Mouse (Mus musculus) gastrocnemius, postnatal 4 days (tissue): ENCODE measurements around the gene Lrrc15. TPM values are rescaled to one million over a fixed set of nuclear protein-coding genes. Genes with fewer than 3 reads are reported as not detected.

Experiments
- DNase-seq, 2 experiments: peaks; one replicate each; pipeline ENCODE4 v3.0.0; 2021 to 2022; ENCODE audit warnings: low spot score in 2 of 2, mixed read lengths in 2 of 2
- total RNA-seq, 2 experiments: library from RNA; stranded (reverse); gene quantifications; 2 replicates each; pipeline ENCODE4 v1.2.3; 2021

The Lrrc15 gene
- total RNA-seq, 2 experiments from 2014 or later: 2.3 to 2.8 TPM

- no peak for DNase-seq
Measured at GRCm38 (mm10) chr16:30244037-30244700, 38.9 kb downstream of the Lrrc15 start.

GRCm38 (mm10) chr16:30241623-30242022 is 41.4 kb downstream of the Lrrc15 start:
- DNase-seq: peak in 1 of 2 experiments; percentile 44

GRCm38 (mm10) chr16:30238791-30239190 is 44.3 kb downstream of the Lrrc15 start:
- no peak for DNase-seq

- peak; percentile 85 to 89 for DNase-seq
Measured at GRCm38 (mm10) chr16:30236091-30236699, 46.9 kb downstream of the Lrrc15 start.

- DNase-seq: peak in 1 of 2 experiments; percentile 31
Measured at GRCm38 (mm10) chr16:30235577-30235976, 47.5 kb downstream of the Lrrc15 start.

GRCm38 (mm10) chr16:30234636-30235546 is 48.2 kb downstream of the Lrrc15 start:
- DNase-seq: peak in 1 of 2 experiments; percentile 33

- DNase-seq: no peak
Measured at GRCm38 (mm10) chr16:30234077-30234476, 49.0 kb downstream of the Lrrc15 start.

DNA sequence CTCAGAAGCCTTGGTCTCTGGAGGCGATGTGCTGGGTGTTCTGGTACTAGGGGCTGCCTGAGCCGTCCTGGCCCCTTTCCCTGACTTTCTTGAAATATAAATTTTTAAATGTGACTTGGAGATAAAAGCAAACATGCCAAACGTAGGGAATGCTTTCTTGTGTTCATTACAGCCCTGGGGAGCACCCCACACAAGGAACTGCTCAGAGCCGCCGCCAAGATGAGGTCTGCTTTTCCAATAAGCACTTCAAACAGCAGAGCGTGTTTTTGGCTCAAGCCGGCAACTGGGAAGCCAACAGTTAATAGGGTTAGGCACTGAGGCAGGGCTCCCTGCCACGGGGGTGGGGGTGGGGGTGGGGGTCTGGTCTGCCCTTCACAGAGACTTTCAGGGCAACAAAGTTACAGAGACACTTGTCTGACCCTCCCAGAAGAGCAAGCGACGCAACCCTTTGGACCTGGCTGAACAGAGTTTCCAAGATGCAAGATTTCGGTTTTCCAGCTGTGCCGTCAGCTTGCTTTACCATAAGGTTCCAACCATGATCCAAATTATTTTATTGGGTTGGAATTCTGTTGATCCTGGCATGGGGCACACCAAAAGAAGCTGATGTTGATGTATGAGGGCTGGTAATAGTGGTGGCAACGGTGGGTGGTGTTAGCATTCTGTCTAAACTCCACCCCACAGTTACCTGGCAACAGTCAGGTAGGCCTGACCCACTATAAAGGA is 51.0 kb downstream of the Lrrc15 start:
- peak in 1 of 2 experiments; percentile 35 for DNase-seq

GRCm38 (mm10) chr16:30227352-30227751 is 55.7 kb downstream of the Lrrc15 start:
- no peak for DNase-seq

DNA sequence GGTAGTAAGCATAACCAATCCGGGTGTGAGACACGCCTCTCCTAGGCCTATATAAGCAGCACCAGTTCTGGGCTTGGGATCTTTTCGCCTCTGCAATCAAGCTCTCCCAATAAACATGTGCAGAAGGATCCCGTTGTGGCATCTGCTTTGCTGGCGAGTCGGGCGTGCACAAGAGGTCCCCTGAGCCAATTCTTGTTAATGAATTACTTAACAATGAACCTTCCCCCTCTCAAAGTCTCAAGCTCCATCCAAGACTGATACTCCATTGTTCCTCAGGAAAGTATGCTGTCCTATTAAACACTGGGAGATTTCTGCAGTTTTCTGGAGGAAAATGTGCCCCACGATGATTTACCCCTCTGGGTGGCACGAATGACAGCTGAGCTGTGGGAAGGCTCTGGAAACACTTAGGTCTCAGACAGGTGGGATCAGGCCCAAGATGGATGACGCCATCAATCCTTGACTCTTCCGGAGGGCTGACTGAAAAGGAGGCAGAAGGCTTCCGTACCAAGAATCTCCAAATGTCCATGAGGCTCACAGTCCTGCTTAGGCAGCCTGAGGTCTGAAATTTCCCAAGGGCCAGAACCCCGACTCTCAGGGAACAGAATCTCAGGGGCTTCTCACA is 61.8 kb downstream of the Lrrc15 start:
- no peak for DNase-seq

Other genes with a start within 250 kb of the Lrrc15 start
- gene Hes1, start 218.9 kb downstream of the Lrrc15 start, total RNA-seq: 10 to 100 TPM; 29.5 to 30.0 TPM
- gene Cpn2, start 15.8 kb downstream of the Lrrc15 start, total RNA-seq: under 1 TPM; 0.12 to 0.36 TPM
- gene Gp5, start 27.5 kb upstream of the Lrrc15 start, total RNA-seq: under 1 TPM; 0.36 to 0.49 TPM
- gene Atp13a3, start 122.7 kb upstream of the Lrrc15 start, total RNA-seq: 100 to 1,000 TPM in 1 of 2 experiments, 10 to 100 TPM in 1; 94.9 to 113 TPM